Mouse (Mus musculus) gastrocnemius, postnatal 14 days (tissue): Measurements from ENCODE around the gene March1. TPM values are rescaled to one million over a fixed set of nuclear protein-coding genes. Genes with fewer than 3 reads are reported as not detected.

Experiments
- DNase-seq: peaks from one replicate; pipeline ENCODE4 v3.0.0; 2021; ENCODE audit warnings: mixed read lengths
- intact Hi-C: fragments of 180-260 bp; cut with DNase I; formaldehyde crosslinking; loops from one replicate; pipeline ENCODE4 v1.15.1; 2025; ENCODE audit warnings: low total_unique reads
- total RNA-seq, 2 experiments: library from RNA; stranded (reverse); gene quantifications; 2 replicates each; pipeline ENCODE4 v1.2.3; 2021

March1 gene
- total RNA-seq, 2 experiments from 2014 or later = 0.86 to 0.92 TPM

- DNase-seq = no peak
- intact Hi-C loops = no loop called here
These were observed 591.9 kb downstream of the March1 start for GRCm38 (mm10) chr8:66209553-66209952.

DNA sequence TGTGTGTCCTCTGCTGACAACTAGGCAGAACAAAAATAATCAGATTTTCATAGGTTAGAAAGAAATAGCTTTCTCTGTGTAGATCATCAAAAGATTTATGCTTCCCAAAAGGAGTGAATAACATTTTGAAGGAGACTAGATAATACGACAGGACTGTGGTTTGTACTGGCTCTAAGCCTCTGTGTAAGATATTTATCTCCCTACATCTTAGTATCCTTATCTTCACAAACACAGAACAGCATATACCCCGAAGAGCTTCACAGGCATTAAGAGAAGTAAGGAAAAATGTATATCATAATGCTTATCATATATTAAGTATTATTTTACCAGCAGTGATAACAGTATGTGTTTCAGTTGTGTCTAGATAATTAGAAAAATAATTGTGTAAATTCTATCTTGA is 592.6 kb downstream of the March1 start:
- intact Hi-C loops = no loop called here
- no peak for DNase-seq

GRCm38 (mm10) chr8:66219974-66220373 is 602.3 kb downstream of the March1 start:
- DNase-seq = no peak
- intact Hi-C loops = no loop called here

GRCm38 (mm10) chr8:66229931-66230330 is 612.2 kb downstream of the March1 start:
- intact Hi-C loops = no loop called here
- DNase-seq = no peak

GRCm38 (mm10) chr8:66269546-66269945 is 651.8 kb downstream of the March1 start:
- intact Hi-C loops = no loop called here
- DNase-seq = no peak

DNA sequence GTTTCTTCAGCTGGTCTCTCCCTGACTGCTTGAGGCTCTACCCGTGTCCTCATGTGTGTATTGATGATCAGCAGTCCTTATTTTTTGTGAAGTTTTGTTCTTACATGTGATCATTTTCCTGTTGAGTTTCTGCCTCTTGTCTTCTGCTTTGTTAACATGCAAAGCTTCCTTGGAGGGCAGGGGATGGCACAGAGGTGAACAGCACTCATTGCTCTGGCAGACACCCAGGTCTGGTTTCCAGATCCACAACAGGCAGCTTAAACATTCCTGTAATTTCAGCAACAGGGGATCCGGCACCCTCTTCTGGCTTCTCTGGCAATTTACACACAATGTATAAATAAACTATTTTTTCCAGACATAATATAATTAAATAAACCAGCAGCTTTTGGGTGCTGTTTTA is 652.4 kb downstream of the March1 start:
- DNase-seq = no peak
- intact Hi-C loops = no loop called here

GRCm38 (mm10) chr8:66317824-66318223 is 700.1 kb downstream of the March1 start:
- no peak for DNase-seq
- intact Hi-C loops = no loop called here

GRCm38 (mm10) chr8:66323045-66323807 is 705.5 kb downstream of the March1 start:
- no peak for DNase-seq
- intact Hi-C loops = no loop called here

- DNase-seq = no peak
These were observed 708.7 kb downstream of the March1 start for GRCm38 (mm10) chr8:66326396-66326795.

GRCm38 (mm10) chr8:66332206-66332605 is 714.5 kb downstream of the March1 start:
- intact Hi-C loops = no loop called here
- no peak for DNase-seq

More at GRCm38 (mm10) chr8:66326396-66326795, 708.7 kb downstream of the March1 start:
- intact Hi-C loops = no loop called here

DNA sequence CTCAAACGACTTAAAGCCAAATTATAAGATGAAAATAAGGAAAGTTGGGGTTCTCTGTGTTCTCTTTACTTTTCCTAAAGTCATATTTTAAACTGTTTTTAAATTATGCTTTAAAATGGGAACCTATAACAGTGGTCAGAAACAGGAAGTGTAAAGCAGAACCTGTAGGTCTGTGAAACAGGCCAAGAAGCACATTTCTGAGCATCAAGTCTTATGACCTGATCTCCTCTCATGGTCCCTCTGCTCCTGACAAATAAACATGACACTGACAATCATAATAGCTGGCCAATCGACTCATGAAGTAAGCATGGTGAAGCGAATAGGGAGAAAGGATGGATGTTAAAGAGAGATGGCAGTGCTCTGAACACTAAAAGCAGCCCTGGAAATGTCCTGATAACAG is 716.6 kb downstream of the March1 start:
- DNase-seq = no peak
- intact Hi-C loops = no loop called here

DNA sequence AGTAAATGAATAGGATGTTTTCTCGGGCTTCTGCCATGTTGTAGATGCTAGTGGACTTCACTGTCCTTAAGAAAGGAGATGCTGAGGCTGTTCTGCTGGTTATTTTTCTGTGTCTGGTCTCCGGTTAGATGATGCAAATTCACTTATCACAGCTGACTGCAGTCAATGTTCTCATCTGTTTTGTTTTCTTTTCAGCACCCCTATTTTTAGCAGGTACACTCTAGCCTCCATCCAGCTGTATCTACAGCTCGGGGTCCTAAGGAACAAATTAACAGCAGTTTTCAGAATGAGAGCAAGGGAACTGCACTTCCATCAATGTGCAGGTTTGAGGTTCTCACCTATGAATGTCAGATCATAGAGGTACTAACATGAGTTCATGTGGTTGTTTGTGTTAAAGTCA is 721.9 kb downstream of the March1 start:
- DNase-seq = no peak
- intact Hi-C loops = no loop called here

DNA sequence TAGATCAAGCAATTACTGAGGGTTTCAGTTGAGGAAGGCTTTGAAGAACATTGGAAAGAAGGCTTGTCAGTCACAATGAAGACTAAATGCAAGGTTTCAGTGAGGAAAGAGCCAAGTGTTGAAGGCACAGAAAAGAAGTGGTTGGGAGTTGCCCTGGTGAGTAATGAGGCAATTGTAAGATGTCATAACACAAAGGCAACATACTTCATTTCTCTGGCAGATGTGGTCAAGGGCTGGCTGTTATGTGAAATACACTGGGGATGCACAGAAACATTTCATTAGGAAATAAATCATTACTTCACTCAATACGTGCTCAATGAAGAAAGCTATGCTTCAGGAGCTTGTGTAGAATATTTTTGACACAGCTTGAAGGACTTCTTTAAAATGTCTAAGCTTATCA is 725.2 kb downstream of the March1 start:
- DNase-seq = no peak
- intact Hi-C loops = no loop called here

GRCm38 (mm10) chr8:66362882-66363801 is 745.4 kb downstream of the March1 start:
- no peak for DNase-seq
- intact Hi-C loops = no loop called here

DNA sequence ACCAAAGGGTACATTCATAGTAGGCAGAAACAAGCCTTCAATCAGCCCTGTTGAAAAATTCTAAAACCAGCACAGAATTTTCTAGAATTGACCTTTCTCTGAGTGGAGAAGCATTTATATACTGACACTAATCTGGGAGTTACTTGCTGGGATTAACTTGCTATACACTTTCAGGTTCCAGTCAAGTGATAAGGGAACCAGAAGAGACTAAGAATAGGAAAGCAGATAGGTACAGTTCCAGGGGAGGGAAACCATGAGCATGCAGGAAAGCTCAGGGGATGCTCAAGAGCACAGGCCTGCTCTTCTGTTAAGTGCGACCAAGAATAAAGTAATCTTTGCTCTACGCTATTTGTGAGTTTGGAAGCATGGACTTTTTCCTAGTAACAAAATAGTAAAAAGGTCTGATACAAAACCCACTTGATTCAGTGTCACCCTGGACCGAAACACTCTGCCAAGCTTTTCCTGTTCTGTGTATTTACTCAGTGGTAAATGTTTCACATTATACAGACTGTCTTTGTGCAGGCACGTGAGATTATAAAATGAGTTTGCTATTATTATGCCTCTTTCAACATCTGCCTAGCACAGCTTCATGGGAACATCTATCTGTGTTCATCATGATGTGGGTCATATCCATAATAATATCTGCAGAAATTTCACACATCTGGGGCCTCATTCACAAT is 766.1 kb downstream of the March1 start:
- DNase-seq = no peak
- intact Hi-C loops = no loop called here

GRCm38 (mm10) chr8:66386008-66386407 is 768.3 kb downstream of the March1 start:
- intact Hi-C loops = no loop called here
- DNase-seq = no peak

GRCm38 (mm10) chr8:66388693-66389092 is 771.0 kb downstream of the March1 start:
- intact Hi-C loops = no loop called here

GRCm38 (mm10) chr8:66391554-66391953 is 773.9 kb downstream of the March1 start:
- DNase-seq = no peak
- intact Hi-C loops = no loop called here

More at GRCm38 (mm10) chr8:66388693-66389092, 771.0 kb downstream of the March1 start:
- no peak for DNase-seq

DNA sequence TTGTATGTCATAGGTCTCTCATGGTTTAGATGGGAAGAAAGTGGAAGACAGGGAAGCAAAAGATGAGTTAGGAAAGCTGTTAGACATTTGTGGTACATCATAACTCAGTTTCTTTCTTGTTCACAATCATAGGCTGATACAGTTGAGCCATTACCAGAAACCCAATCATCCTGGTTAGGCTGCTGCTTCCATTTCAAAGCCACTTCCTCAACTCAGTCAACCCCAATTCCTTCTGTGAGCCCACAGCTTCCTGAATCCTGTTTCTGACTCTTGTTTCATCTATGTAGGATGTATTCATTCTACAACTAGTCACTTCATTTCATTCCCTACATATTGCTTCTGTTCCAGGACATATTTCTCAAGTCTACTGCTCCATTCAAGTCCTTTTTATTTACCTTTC is 775.2 kb downstream of the March1 start:
- intact Hi-C loops = no loop called here
- no peak for DNase-seq

DNA sequence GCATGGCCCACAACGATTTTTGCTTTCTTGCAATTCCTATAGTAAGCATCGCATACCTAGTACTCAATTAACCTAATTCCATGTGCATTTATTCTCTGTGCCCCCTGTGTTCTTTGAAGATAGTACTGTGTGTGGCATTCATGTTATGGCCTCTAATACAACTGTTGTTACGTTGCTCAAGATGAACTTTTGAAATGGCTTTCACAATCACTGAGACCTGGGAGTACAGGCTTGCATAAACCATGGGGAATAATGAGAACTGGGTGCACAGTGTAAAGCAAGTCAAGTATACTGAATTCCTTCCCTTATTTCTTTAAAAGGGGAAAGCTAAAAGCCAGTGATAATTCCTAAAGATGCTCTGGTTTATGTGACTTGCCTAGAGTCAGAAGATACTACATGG is 776.4 kb downstream of the March1 start:
- DNase-seq = no peak
- intact Hi-C loops = no loop called here
